Mouse (Mus musculus) heart, adult 2 months (tissue): ENCODE results near the gene Mapk3.

Source experiments
- CTCF ChIP-seq: fragments of 200-600 bp; IDR thresholded peaks from 2 replicates; pipeline ENCODE4 v1.8.1; 2022; ENCODE audit warnings: antibody characterized with exemption, mild to moderate bottlenecking, moderate library complexity
- EP300 ChIP-seq: fragments of 200-500 bp; IDR thresholded peaks from 2 replicates; pipeline ENCODE4 v1.6.1; 2011; ENCODE audit warnings: low read depth, low read length, control low read depth; ENCODE audit not compliant: insufficient read depth
- POLR2A ChIP-seq: fragments of 200-500 bp; IDR thresholded peaks from 2 replicates; pipeline ENCODE4 v1.6.1; 2011; ENCODE audit warnings: mild to moderate bottlenecking, low read depth, low read length, control low read depth; ENCODE audit not compliant: insufficient read depth

- TF ChIP-seq CTCF (no peak), POLR2A (no peak), EP300 (no peak)
Observed at GRCm38 (mm10) chr7:126736122-126736521, 23.3 kb upstream of the Mapk3 start.
